Mouse (Mus musculus): ENCODE measurements at regions not wholly inside any gene's neighbourhood (a gene's known extent, or its start where the extent isn't known, plus 50 kb on each side); places are given as distances from the start of the nearest gene placed in this dataset.

- H3K36me3 ChIP-seq (ENCODE audit: control insufficient read depth, insufficient read depth): no peaks in the 10 kb centered on the region
- no peak overlapping the region for H3K9ac ChIP-seq (replicated peaks; ENCODE audit: low read depth, low read length)
- no peak for ATAC-seq
Measured at GRCm38 (mm10) chr10:30132243-30132642, 68.1 kb downstream of the Cenpw start.

DNA sequence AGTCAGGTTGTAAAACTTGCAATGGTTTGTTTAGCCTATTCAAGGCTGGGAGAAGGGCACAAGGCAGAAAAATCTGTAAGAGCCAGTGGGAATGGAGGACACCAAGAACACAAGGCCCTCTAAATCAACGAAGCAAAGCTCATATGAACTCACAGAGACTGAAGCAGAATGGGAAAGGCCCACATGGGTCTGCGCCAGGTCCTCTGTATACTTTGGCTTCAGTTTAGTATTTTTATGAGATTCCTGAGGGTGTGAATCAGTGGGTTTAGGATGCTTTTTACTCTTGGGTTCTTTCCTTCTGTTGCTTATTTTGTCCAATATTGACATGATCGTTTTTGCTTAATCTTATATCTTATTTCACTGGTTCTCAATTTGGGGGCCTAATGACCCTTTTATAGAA lies 90.0 kb downstream of the Cenpw start:
- H3K36me3 ChIP-seq (ENCODE audit: control insufficient read depth, insufficient read depth): no peaks in the 10 kb centered on the region
- no peaks in the 10 kb centered on the region for H3K27me3 ChIP-seq (replicated peaks; ENCODE audit: control insufficient read depth, insufficient read depth, low read length)
- no peaks in the 10 kb centered on the region for H3K9me3 ChIP-seq (ENCODE audit: control insufficient read depth, low read length)
- H3K27ac ChIP-seq (ENCODE audit: low read length): no peak overlapping the region
- no peak overlapping the region for H3K9ac ChIP-seq (replicated peaks; ENCODE audit: low read depth, low read length)
- ATAC-seq: no peak
- WGBS: 76% methylated on average over 3 of the region's 3 CpGs
- no peak overlapping the region for H3K4me2 ChIP-seq (ENCODE audit: low read length)
- no peak overlapping the region for H3K4me3 ChIP-seq (replicated peaks; ENCODE audit: low read length)
- H3K4me1 ChIP-seq (replicated peaks; ENCODE audit: control insufficient read depth, insufficient read depth, low read length): no peaks in the 10 kb centered on the region

More at GRCm38 (mm10) chr10:30132243-30132642, 68.1 kb downstream of the Cenpw start:
- Histone ChIP-seq H3K27me3 (replicated peaks; ENCODE audit: control insufficient read depth, insufficient read depth, low read length) (no peaks in the 10 kb centered on the region), H3K4me2 (ENCODE audit: low read length) (no peak overlapping the region), H3K4me1 (replicated peaks; ENCODE audit: control insufficient read depth, insufficient read depth, low read length) (no peaks in the 10 kb centered on the region), H3K4me3 (replicated peaks; ENCODE audit: low read length) (no peak overlapping the region), H3K27ac (ENCODE audit: low read length) (no peak overlapping the region), H3K9me3 (ENCODE audit: control insufficient read depth, low read length) (no peaks in the 10 kb centered on the region)

DNA sequence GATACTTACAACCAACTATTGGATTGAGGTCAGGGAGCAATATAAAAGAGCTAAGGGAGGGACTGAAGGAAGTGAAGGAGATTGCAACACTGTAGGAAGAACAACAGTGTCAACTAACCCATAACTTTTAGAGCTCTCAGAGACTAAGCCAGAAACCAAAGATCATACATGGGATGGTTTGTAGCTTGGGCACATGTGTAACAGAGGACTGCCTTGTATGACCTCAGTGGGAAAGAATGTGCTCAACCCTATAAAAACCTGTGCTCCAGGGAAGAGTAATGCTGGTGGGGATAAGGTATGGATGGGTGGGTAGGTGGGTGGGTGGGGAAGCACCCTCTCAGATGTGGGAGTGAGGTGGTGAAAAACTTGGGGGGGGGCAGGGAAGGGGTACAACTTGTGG lies 97.9 kb downstream of the Cenpw start:
- H3K4me1 ChIP-seq (replicated peaks; ENCODE audit: control insufficient read depth, insufficient read depth, low read length): no peaks in the 10 kb centered on the region
- H3K36me3 ChIP-seq (ENCODE audit: control insufficient read depth, insufficient read depth): no peaks in the 10 kb centered on the region
- H3K27me3 ChIP-seq (replicated peaks; ENCODE audit: control insufficient read depth, insufficient read depth, low read length): no peaks in the 10 kb centered on the region
- ATAC-seq: no peak
- H3K4me3 ChIP-seq (replicated peaks; ENCODE audit: low read length): no peak overlapping the region
- H3K9me3 ChIP-seq (ENCODE audit: control insufficient read depth, low read length): no peaks in the 10 kb centered on the region
- no peak overlapping the region for H3K4me2 ChIP-seq (ENCODE audit: low read length)
- H3K27ac ChIP-seq (ENCODE audit: low read length): no peak overlapping the region
- H3K9ac ChIP-seq (replicated peaks; ENCODE audit: low read depth, low read length): no peak overlapping the region

GRCm38 (mm10) chr10:30094603-30095002 lies 105.8 kb downstream of the Cenpw start:
- no peak overlapping the region for H3K27ac ChIP-seq (ENCODE audit: low read length)
- ATAC-seq: no peak
- H3K9ac ChIP-seq (replicated peaks; ENCODE audit: low read depth, low read length): no peak overlapping the region
- no peaks in the 10 kb centered on the region for H3K4me1 ChIP-seq (replicated peaks; ENCODE audit: control insufficient read depth, insufficient read depth, low read length)
- no peak overlapping the region for H3K4me3 ChIP-seq (replicated peaks; ENCODE audit: low read length)
- no peaks in the 10 kb centered on the region for H3K27me3 ChIP-seq (replicated peaks; ENCODE audit: control insufficient read depth, insufficient read depth, low read length)
- H3K9me3 ChIP-seq (ENCODE audit: control insufficient read depth, low read length): no peaks in the 10 kb centered on the region
- no peak overlapping the region for H3K4me2 ChIP-seq (ENCODE audit: low read length)
- H3K36me3 ChIP-seq (ENCODE audit: control insufficient read depth, insufficient read depth): no peaks in the 10 kb centered on the region

DNA sequence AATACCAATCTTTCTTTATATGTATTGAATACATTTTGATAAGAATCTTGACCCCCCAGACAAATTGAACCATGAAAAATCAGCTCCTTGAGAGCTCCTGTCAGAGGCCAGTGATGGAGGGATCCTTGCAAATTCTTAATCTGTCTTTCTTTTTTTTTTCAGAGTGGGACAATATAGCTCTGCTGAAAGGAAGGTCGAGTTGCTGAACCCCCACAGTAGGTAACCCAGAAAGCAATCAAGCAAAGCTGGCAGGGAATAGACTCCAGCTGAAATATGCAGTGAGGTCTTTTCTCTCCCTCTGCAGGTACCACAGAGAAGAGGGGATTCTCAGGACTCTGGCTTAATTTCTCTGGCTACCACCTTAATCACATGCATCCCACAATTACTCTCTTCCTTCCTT lies 108.8 kb downstream of the Cenpw start:
- H3K27ac ChIP-seq (ENCODE audit: low read length): no peak overlapping the region
- no peak for ATAC-seq
- H3K9ac ChIP-seq (replicated peaks; ENCODE audit: low read depth, low read length): no peak overlapping the region
- no peaks in the 10 kb centered on the region for H3K9me3 ChIP-seq (ENCODE audit: control insufficient read depth, low read length)
- no peaks in the 10 kb centered on the region for H3K36me3 ChIP-seq (ENCODE audit: control insufficient read depth, insufficient read depth)
- no peaks in the 10 kb centered on the region for H3K27me3 ChIP-seq (replicated peaks; ENCODE audit: control insufficient read depth, insufficient read depth, low read length)
- 0% methylated on average over 1 of the region's 1 CpGs for WGBS
- no peak overlapping the region for H3K4me2 ChIP-seq (ENCODE audit: low read length)
- no peak overlapping the region for H3K4me3 ChIP-seq (replicated peaks; ENCODE audit: low read length)
- H3K4me1 ChIP-seq (replicated peaks; ENCODE audit: control insufficient read depth, insufficient read depth, low read length): no peaks in the 10 kb centered on the region

DNA sequence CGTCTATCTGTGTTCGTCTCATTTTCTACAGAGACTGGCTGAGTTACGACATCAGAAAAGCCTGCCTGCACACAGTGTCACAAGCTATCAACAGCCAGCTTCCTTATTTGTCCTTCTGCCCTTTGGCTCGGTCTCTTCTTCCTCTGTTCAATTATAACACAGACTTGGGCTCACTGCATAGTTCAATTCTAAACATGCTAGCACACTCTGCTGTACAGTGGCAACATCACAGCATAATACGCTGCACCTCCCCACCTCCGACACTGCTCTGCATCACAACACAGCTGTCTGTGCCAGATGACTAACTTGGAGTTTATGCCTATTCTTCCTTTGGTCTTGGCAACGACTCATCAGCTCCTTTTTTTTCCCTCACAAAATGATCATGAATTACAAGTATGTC lies 111.0 kb downstream of the Cenpw start:
- ATAC-seq: peak; percentile 83
- H3K27ac ChIP-seq (ENCODE audit: low read length): no peak overlapping the region
- H3K4me1 ChIP-seq (replicated peaks; ENCODE audit: control insufficient read depth, insufficient read depth, low read length): no peaks in the 10 kb centered on the region
- no peaks in the 10 kb centered on the region for H3K36me3 ChIP-seq (ENCODE audit: control insufficient read depth, insufficient read depth)
- no peak overlapping the region for H3K4me3 ChIP-seq (replicated peaks; ENCODE audit: low read length)
- no peak overlapping the region for H3K4me2 ChIP-seq (ENCODE audit: low read length)
- no peaks in the 10 kb centered on the region for H3K27me3 ChIP-seq (replicated peaks; ENCODE audit: control insufficient read depth, insufficient read depth, low read length)
- WGBS: 56% methylated on average over 7 of the region's 7 CpGs
- H3K9me3 ChIP-seq (ENCODE audit: control insufficient read depth, low read length): no peaks in the 10 kb centered on the region
- no peak overlapping the region for H3K9ac ChIP-seq (replicated peaks; ENCODE audit: low read depth, low read length)

DNA sequence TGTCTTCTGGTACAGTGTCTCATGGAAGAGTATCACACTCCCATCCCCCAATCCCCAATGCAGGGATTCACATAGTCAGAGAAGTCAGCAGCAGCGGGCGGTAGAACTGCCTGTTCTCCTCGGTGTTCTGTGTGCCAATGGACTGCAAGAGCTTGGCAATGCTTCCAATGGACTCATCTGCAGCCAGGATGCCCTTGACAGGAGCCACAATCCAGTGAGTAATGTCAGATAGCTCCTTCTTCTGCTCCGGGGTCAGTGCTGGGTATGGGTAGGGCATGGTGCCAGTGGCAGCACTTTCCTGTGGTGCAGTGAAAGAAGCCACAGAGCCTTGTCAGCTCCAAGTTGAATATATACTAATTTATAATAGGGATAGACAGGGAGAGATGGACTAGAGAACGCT lies 115.3 kb downstream of the Cenpw start:
- Histone ChIP-seq H3K27me3 (replicated peaks; ENCODE audit: control insufficient read depth, insufficient read depth, low read length) (no peaks in the 10 kb centered on the region), H3K4me2 (ENCODE audit: low read length) (no peak overlapping the region), H3K36me3 (ENCODE audit: control insufficient read depth, insufficient read depth) (no peaks in the 10 kb centered on the region), H3K27ac (ENCODE audit: low read length) (no peak overlapping the region), H3K9me3 (ENCODE audit: control insufficient read depth, low read length) (no peaks in the 10 kb centered on the region), H3K4me1 (replicated peaks; ENCODE audit: control insufficient read depth, insufficient read depth, low read length) (no peaks in the 10 kb centered on the region), H3K9ac (replicated peaks; ENCODE audit: low read depth, low read length) (no peak overlapping the region), H3K4me3 (replicated peaks; ENCODE audit: low read length) (no peak overlapping the region)
- WGBS: 86% methylated on average over 5 of the region's 5 CpGs
- ATAC-seq: no peak

GRCm38 (mm10) chr10:30066692-30067091 lies 133.7 kb downstream of the Cenpw start:
- WGBS: 77% methylated on average over 2 of the region's 2 CpGs
- Histone ChIP-seq H3K27me3 (replicated peaks; ENCODE audit: control insufficient read depth, insufficient read depth, low read length) (no peaks in the 10 kb centered on the region), H3K4me2 (ENCODE audit: low read length) (no peak overlapping the region), H3K9ac (replicated peaks; ENCODE audit: low read depth, low read length) (no peak overlapping the region), H3K27ac (ENCODE audit: low read length) (no peak overlapping the region), H3K9me3 (ENCODE audit: control insufficient read depth, low read length) (no peaks in the 10 kb centered on the region), H3K4me1 (replicated peaks; ENCODE audit: control insufficient read depth, insufficient read depth, low read length) (no peaks in the 10 kb centered on the region), H3K36me3 (ENCODE audit: control insufficient read depth, insufficient read depth) (no peaks in the 10 kb centered on the region), H3K4me3 (replicated peaks; ENCODE audit: low read length) (no peak overlapping the region)
- ATAC-seq: no peak

DNA sequence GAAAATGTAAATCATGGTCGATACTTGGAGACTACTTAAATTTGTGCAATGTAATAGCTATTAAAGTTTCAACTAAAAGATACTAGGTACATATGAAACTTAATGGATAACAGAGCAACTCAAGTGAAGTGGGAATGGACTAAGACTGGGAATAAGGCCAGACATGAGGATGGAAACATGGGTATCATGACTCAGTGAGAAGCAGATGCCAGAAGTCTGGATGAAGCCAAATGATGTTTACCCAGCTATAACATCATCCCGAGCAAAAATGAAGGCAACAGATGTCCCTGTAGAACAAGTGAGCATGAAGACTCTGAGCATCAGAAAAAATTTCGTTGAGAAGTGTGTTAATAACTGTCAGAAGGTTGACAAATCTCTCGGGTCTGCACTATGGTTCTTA lies 169.7 kb downstream of the Cenpw start:
- H3K4me2 ChIP-seq (ENCODE audit: low read length): no peak overlapping the region
- no peak overlapping the region for H3K4me3 ChIP-seq (replicated peaks; ENCODE audit: low read length)
- no peak overlapping the region for H3K27ac ChIP-seq (ENCODE audit: low read length)
- no peaks in the 10 kb centered on the region for H3K36me3 ChIP-seq (ENCODE audit: control insufficient read depth, insufficient read depth)
- 66% methylated on average over 4 of the region's 4 CpGs for WGBS
- H3K4me1 ChIP-seq (replicated peaks; ENCODE audit: control insufficient read depth, insufficient read depth, low read length): no peaks in the 10 kb centered on the region
- H3K9ac ChIP-seq (replicated peaks; ENCODE audit: low read depth, low read length): no peak overlapping the region
- H3K27me3 ChIP-seq (replicated peaks; ENCODE audit: control insufficient read depth, insufficient read depth, low read length): no peaks in the 10 kb centered on the region
- no peaks in the 10 kb centered on the region for H3K9me3 ChIP-seq (ENCODE audit: control insufficient read depth, low read length)
- ATAC-seq: no peak

DNA sequence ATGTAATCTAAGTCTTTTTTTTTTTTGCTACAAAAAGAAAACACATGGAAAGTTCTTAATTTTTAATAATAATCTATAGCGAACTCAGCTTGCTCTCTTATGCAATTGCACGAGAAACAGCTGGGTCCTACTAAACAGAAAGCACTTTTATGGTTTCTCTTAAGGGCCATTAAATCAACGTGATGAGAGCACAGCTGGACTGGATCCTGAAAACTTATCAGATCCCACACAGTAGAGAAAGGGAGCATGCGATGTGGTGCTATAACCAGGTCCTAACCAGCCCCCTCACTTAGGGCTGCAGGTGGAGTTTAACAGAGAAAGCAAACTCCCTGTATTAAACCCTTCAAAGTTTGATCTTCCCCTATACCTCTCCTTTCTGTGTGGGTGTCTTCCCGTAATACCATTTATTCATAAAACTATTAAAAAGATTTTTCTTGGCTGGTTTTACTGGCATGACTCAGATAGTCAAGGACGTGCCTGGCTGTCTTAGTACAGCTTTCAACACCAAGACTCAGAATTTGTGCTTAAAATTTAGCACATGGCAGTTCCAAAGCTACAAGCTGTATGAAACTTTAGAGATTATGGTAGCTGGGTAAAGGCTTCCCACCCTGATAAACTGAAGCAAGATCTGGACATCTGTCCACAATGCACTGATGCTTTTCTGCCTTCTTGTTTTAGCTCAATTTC lies 197.3 kb downstream of the Cenpw start:
- ATAC-seq: no peak
- H3K4me1 ChIP-seq (replicated peaks; ENCODE audit: control insufficient read depth, insufficient read depth, low read length): no peaks in the 10 kb centered on the region
- 81% methylated on average over 6 of the region's 6 CpGs for WGBS
- H3K27ac ChIP-seq (ENCODE audit: low read length): no peak overlapping the region
- no peak overlapping the region for H3K4me3 ChIP-seq (replicated peaks; ENCODE audit: low read length)
- no peaks in the 10 kb centered on the region for H3K36me3 ChIP-seq (ENCODE audit: control insufficient read depth, insufficient read depth)
- no peaks in the 10 kb centered on the region for H3K27me3 ChIP-seq (replicated peaks; ENCODE audit: control insufficient read depth, insufficient read depth, low read length)
- no peaks in the 10 kb centered on the region for H3K9me3 ChIP-seq (ENCODE audit: control insufficient read depth, low read length)
- H3K9ac ChIP-seq (replicated peaks; ENCODE audit: low read depth, low read length): no peak overlapping the region
- H3K4me2 ChIP-seq (ENCODE audit: low read length): no peak overlapping the region

Data from forebrain, embryonic 16.5 days (tissue).